Mouse (Mus musculus): ENCODE results near the gene Clic4.

- TF ChIP-seq CTCF (IDR thresholded peaks at IDR 0.05) = no peak
- no peak for TF ChIP-seq EP300 (IDR thresholded peaks at IDR 0.05)
Observed at GRCm38 (mm10) chr4:135314419-135314832, 41.8 kb upstream of the Clic4 start.
